Mouse (Mus musculus): Measurements from ENCODE around the gene Ltf.

Ltf gene

GRCm38 (mm10) chr9:111039966-111040365 lies 20.9 kb downstream of the Ltf start:
- DNase-seq (ENCODE audit: low spot score) = peak; percentile 67

GRCm38 (mm10) chr9:111042266-111042665 lies 23.2 kb downstream of the Ltf start:
- no peak for DNase-seq (ENCODE audit: low spot score)

- no peak for DNase-seq (ENCODE audit: low spot score)
Measured at GRCm38 (mm10) chr9:111046222-111046621, 27.2 kb downstream of the Ltf start.

GRCm38 (mm10) chr9:111047266-111047665 lies 28.2 kb downstream of the Ltf start:
- DNase-seq (ENCODE audit: low spot score) = no peak

GRCm38 (mm10) chr9:111048452-111048851 lies 29.4 kb downstream of the Ltf start:
- no peak for DNase-seq (ENCODE audit: low spot score)

GRCm38 (mm10) chr9:111054923-111055322 lies 35.9 kb downstream of the Ltf start:
- no peak for DNase-seq (ENCODE audit: low spot score)

GRCm38 (mm10) chr9:111055800-111056518 lies 36.9 kb downstream of the Ltf start:
- no peak for DNase-seq (ENCODE audit: low spot score)

GRCm38 (mm10) chr9:111056519-111056797 lies 37.4 kb downstream of the Ltf start:
- no peak for DNase-seq (ENCODE audit: low spot score)

- DNase-seq (ENCODE audit: low spot score) = no peak
Measured at GRCm38 (mm10) chr9:111056798-111057543, 37.9 kb downstream of the Ltf start, which contains the start of gene Ccrl2. Gene Ccrl2, minus strand, starts transcription at chr9:111057519.

- DNase-seq (ENCODE audit: low spot score) = no peak
Measured at GRCm38 (mm10) chr9:111057544-111058370, 38.7 kb downstream of the Ltf start.

GRCm38 (mm10) chr9:111058943-111059556 lies 40.0 kb downstream of the Ltf start:
- DNase-seq (ENCODE audit: low spot score) = no peak

GRCm38 (mm10) chr9:111062840-111063239 lies 43.8 kb downstream of the Ltf start:
- DNase-seq (ENCODE audit: low spot score) = no peak

GRCm38 (mm10) chr9:111067052-111067451 lies 48.0 kb downstream of the Ltf start:
- no peak for DNase-seq (ENCODE audit: low spot score)

- peak; percentile 76 for DNase-seq (ENCODE audit: low spot score)
Measured at GRCm38 (mm10) chr9:111070546-111070961, 51.5 kb downstream of the Ltf start.

GRCm38 (mm10) chr9:111072175-111072574 lies 53.1 kb downstream of the Ltf start:
- DNase-seq (ENCODE audit: low spot score) = peak; percentile 52

- no peak for DNase-seq (ENCODE audit: low spot score)
Measured at GRCm38 (mm10) chr9:111072971-111073370, 53.9 kb downstream of the Ltf start.

- DNase-seq (ENCODE audit: low spot score) = no peak
Measured at GRCm38 (mm10) chr9:111077745-111078144, 58.7 kb downstream of the Ltf start.

- no peak for DNase-seq (ENCODE audit: low spot score)
Measured at GRCm38 (mm10) chr9:111080801-111081200, 61.7 kb downstream of the Ltf start.

GRCm38 (mm10) chr9:111081765-111082164 lies 62.7 kb downstream of the Ltf start:
- no peak for DNase-seq (ENCODE audit: low spot score)

GRCm38 (mm10) chr9:111085329-111085728 lies 66.3 kb downstream of the Ltf start:
- DNase-seq (ENCODE audit: low spot score) = no peak

GRCm38 (mm10) chr9:111086137-111086536 lies 67.1 kb downstream of the Ltf start:
- DNase-seq (ENCODE audit: low spot score) = no peak

GRCm38 (mm10) chr9:111086995-111087606 lies 68.0 kb downstream of the Ltf start:
- DNase-seq (ENCODE audit: low spot score) = no peak

Measured in testis, postnatal 10 days (tissue).